Mouse (Mus musculus): ENCODE measurements around the gene Bcl11a.

GRCm38 (mm10) chr11:24164065-24164464, 86.2 kb downstream of the Bcl11a start:
- TF ChIP-seq CTCF (IDR thresholded peaks at IDR 0.05; ENCODE audit: control insufficient read depth, insufficient read depth, insufficient replicate concordance, low read depth, low read length): no peak
- no peak for TF ChIP-seq POLR2A (IDR thresholded peaks at IDR 0.05; ENCODE audit: control insufficient read depth, low read depth, low read length)
